Mouse (Mus musculus) hindbrain, embryonic 13.5 days (tissue): ENCODE data around the gene Tcea3. TPM values are rescaled to one million over a fixed set of nuclear protein-coding genes. Genes with fewer than 3 reads are reported as not detected.

ENCODE experiments used
- ATAC-seq: fragments of 200-750 bp; cut with Nextera tagmentation; 2 replicates; pipeline ENCODE4 v1.8.0; 2017; ENCODE audit warnings: moderate TSS enrichment; ENCODE audit not compliant: low FRiP score
- H3K27ac ChIP-seq: fragments of 300-500 bp; sonication (generic); 2 replicates; pipeline ENCODE4 v1.5.1; 2015; ENCODE audit warnings: inconsistent platforms, mild to moderate bottlenecking, moderate library complexity
- H3K27me3 ChIP-seq: fragments of 300-500 bp; sonication (generic); 2 replicates; pipeline ENCODE4 v1.6.1; 2015; ENCODE audit warnings: mild to moderate bottlenecking, inconsistent platforms
- H3K36me3 ChIP-seq: fragments of 300-500 bp; sonication (generic); 2 replicates; pipeline ENCODE4 v1.6.1; 2015; ENCODE audit warnings: mild to moderate bottlenecking, inconsistent platforms
- H3K4me1 ChIP-seq: fragments of 300-500 bp; sonication (generic); replicated peaks from 2 replicates; pipeline ENCODE4 v1.6.1; 2015; ENCODE audit warnings: inconsistent platforms
- H3K4me2 ChIP-seq: fragments of 300-500 bp; sonication (generic); 2 replicates; pipeline ENCODE4 v1.6.1; 2015; ENCODE audit warnings: inconsistent platforms, mild to moderate bottlenecking, moderate library complexity
- H3K4me3 ChIP-seq: fragments of 300-500 bp; sonication (generic); 2 replicates; pipeline ENCODE4 v1.5.1; 2015; ENCODE audit warnings: mild to moderate bottlenecking, inconsistent platforms
- H3K9ac ChIP-seq: fragments of 300-500 bp; sonication (generic); 2 replicates; pipeline ENCODE4 v1.6.1; 2015; ENCODE audit warnings: mild to moderate bottlenecking, inconsistent platforms
- H3K9me3 ChIP-seq: fragments of 300-500 bp; sonication (generic); 2 replicates; pipeline ENCODE4 v1.6.1; 2016; ENCODE audit warnings: inconsistent platforms
- WGBS: fragments of 180-500 bp; shearing (Covaris S2); methylation state at CpG from one replicate; pipeline ENCODE4 v1.1.7; 2015; 5-methylcytosine and 5-hydroxymethylcytosine counted together
- polyA plus RNA-seq: library from polyadenylated mRNA; unstranded; fragments of >200 nt; fragmentation: Nextera tagmentation; extraction: Ambion mirVana; gene quantifications from 2 replicates; pipeline ENCODE4 v1.2.1, GENCODE M21; 2015

Gene Tcea3
- polyA plus RNA-seq, 1 experiment from 2014 or later = 2.4 TPM

GRCm38 (mm10) chr4:136256696-136257095, 9.2 kb downstream of the Tcea3 start:
- no peak overlapping the region for H3K9ac ChIP-seq
- WGBS = 80% methylated on average over 10 of the region's 10 CpGs
- H3K4me3 ChIP-seq = no peak overlapping the region
- H3K36me3 ChIP-seq = no peaks in the 10 kb centered on the region
- no peaks in the 10 kb centered on the region for H3K9me3 ChIP-seq
- H3K4me1 ChIP-seq = no peaks in the 10 kb centered on the region; the same call in 1 of the 2 replicates
- H3K4me2 ChIP-seq = no peak overlapping the region
- no peak overlapping the region for H3K27ac ChIP-seq
- ATAC-seq = no peak
- H3K27me3 ChIP-seq = peaks cover 14% of the 10 kb centered on the region

GRCm38 (mm10) chr4:136259916-136260315, 12.4 kb downstream of the Tcea3 start:
- Histone ChIP-seq H3K27me3 (peaks cover 3% of the 10 kb centered on the region; the same call in 1 of the 2 replicates), H3K4me1 (no peaks in the 10 kb centered on the region; the same call in 1 of the 2 replicates), H3K9me3 (no peaks in the 10 kb centered on the region), H3K27ac (no peak overlapping the region), H3K36me3 (no peaks in the 10 kb centered on the region), H3K4me3 (no peak overlapping the region), H3K4me2 (no peak overlapping the region), H3K9ac (no peak overlapping the region)
- 57% methylated on average over 3 of the region's 3 CpGs for WGBS
- no peak for ATAC-seq

- H3K36me3 ChIP-seq = no peaks in the 10 kb centered on the region
- 40% methylated on average over 10 of the region's 10 CpGs for WGBS
- peak overlapping the region; percentile 13; the same call in 1 of the 2 replicates for H3K9ac ChIP-seq
- 0 out of 2 replicates have a peak, but pooled peaks have one; percentile 59 for ATAC-seq
- H3K27ac ChIP-seq = no peak overlapping the region
- no peaks in the 10 kb centered on the region for H3K9me3 ChIP-seq
- no peaks in the 10 kb centered on the region; the same call in 1 of the 2 replicates for H3K4me1 ChIP-seq
- H3K4me3 ChIP-seq = no peak overlapping the region
- H3K4me2 ChIP-seq = no peak overlapping the region
- H3K27me3 ChIP-seq = peaks cover 6% of the 10 kb centered on the region; the same call in 1 of the 2 replicates
Measured at GRCm38 (mm10) chr4:136260491-136261180, 13.1 kb downstream of the Tcea3 start.

GRCm38 (mm10) chr4:136261912-136262311, 14.4 kb downstream of the Tcea3 start:
- H3K4me2 ChIP-seq = no peak overlapping the region
- no peak overlapping the region for H3K9ac ChIP-seq
- no peak overlapping the region for H3K4me3 ChIP-seq
- ATAC-seq = no peak
- H3K4me1 ChIP-seq = no peaks in the 10 kb centered on the region; the same call in 1 of the 2 replicates
- no peaks in the 10 kb centered on the region for H3K36me3 ChIP-seq
- WGBS = 79% methylated on average over 10 of the region's 10 CpGs
- H3K27ac ChIP-seq = no peak overlapping the region
- no peaks in the 10 kb centered on the region for H3K9me3 ChIP-seq
- H3K27me3 ChIP-seq = peaks cover 6% of the 10 kb centered on the region; the same call in 1 of the 2 replicates

GRCm38 (mm10) chr4:136263555-136263954, 16.0 kb downstream of the Tcea3 start:
- H3K27me3 ChIP-seq = peaks cover 6% of the 10 kb centered on the region; the same call in 1 of the 2 replicates
- ATAC-seq = no peak
- no peak overlapping the region for H3K4me2 ChIP-seq
- H3K9ac ChIP-seq = no peak overlapping the region
- WGBS = 98% methylated on average over 4 of the region's 4 CpGs
- H3K4me3 ChIP-seq = no peak overlapping the region
- H3K4me1 ChIP-seq = no peaks in the 10 kb centered on the region; the same call in 1 of the 2 replicates
- no peak overlapping the region for H3K27ac ChIP-seq
- no peaks in the 10 kb centered on the region for H3K9me3 ChIP-seq
- no peaks in the 10 kb centered on the region for H3K36me3 ChIP-seq

- 86% methylated on average over 9 of the region's 9 CpGs for WGBS
- no peak overlapping the region for H3K9ac ChIP-seq
- no peaks in the 10 kb centered on the region for H3K9me3 ChIP-seq
- no peak overlapping the region for H3K27ac ChIP-seq
- peaks cover 6% of the 10 kb centered on the region; the same call in 1 of the 2 replicates for H3K27me3 ChIP-seq
- ATAC-seq = no peak
- no peaks in the 10 kb centered on the region for H3K4me1 ChIP-seq
- no peaks in the 10 kb centered on the region for H3K36me3 ChIP-seq
- no peak overlapping the region for H3K4me2 ChIP-seq
- no peak overlapping the region for H3K4me3 ChIP-seq
Measured at GRCm38 (mm10) chr4:136266716-136267343, 19.3 kb downstream of the Tcea3 start.

- H3K4me1 ChIP-seq = no peaks in the 10 kb centered on the region
- ATAC-seq = no peak
Measured at GRCm38 (mm10) chr4:136268912-136269311, 21.4 kb downstream of the Tcea3 start.

GRCm38 (mm10) chr4:136270648-136271047, 23.1 kb downstream of the Tcea3 start:
- H3K4me1 ChIP-seq = no peaks in the 10 kb centered on the region
- no peaks in the 10 kb centered on the region for H3K27me3 ChIP-seq
- no peak overlapping the region for H3K27ac ChIP-seq
- no peak overlapping the region for H3K9ac ChIP-seq
- H3K4me3 ChIP-seq = no peak overlapping the region
- H3K9me3 ChIP-seq = peaks cover 4% of the 10 kb centered on the region; the same call in 1 of the 2 replicates
- 82% methylated on average over 8 of the region's 8 CpGs for WGBS
- H3K36me3 ChIP-seq = no peaks in the 10 kb centered on the region
- H3K4me2 ChIP-seq = no peak overlapping the region
- no peak for ATAC-seq

More at GRCm38 (mm10) chr4:136268912-136269311, 21.4 kb downstream of the Tcea3 start:
- 91% methylated on average over 1 of the region's 1 CpGs for WGBS
- Histone ChIP-seq H3K4me3 (no peak overlapping the region), H3K27ac (no peak overlapping the region), H3K4me2 (no peak overlapping the region), H3K36me3 (no peaks in the 10 kb centered on the region), H3K9me3 (peaks cover 4% of the 10 kb centered on the region; the same call in 1 of the 2 replicates), H3K9ac (no peak overlapping the region), H3K27me3 (peaks cover 6% of the 10 kb centered on the region; the same call in 1 of the 2 replicates)

- no peaks in the 10 kb centered on the region for H3K36me3 ChIP-seq
- no peak for ATAC-seq
- 0 out of 2 replicates have a peak, but pooled peaks cover 10% of the 10 kb centered on the region for H3K27me3 ChIP-seq
- peaks cover 27% of the 10 kb centered on the region for H3K4me1 ChIP-seq
- H3K4me2 ChIP-seq = no peak overlapping the region
- H3K9me3 ChIP-seq = no peaks in the 10 kb centered on the region
- no peak overlapping the region for H3K4me3 ChIP-seq
- H3K27ac ChIP-seq = no peak overlapping the region
- H3K9ac ChIP-seq = no peak overlapping the region
- 91% methylated on average over 8 of the region's 8 CpGs for WGBS
Measured at GRCm38 (mm10) chr4:136281097-136281496, 33.6 kb downstream of the Tcea3 start.

GRCm38 (mm10) chr4:136281611-136282010, 34.1 kb downstream of the Tcea3 start:
- Histone ChIP-seq H3K36me3 (no peaks in the 10 kb centered on the region), H3K9ac (0 out of 2 replicates have a peak overlapping the region, but pooled peaks have one; percentile 24), H3K4me3 (no peak overlapping the region), H3K4me2 (no peak overlapping the region), H3K27ac (no peak overlapping the region), H3K9me3 (no peaks in the 10 kb centered on the region), H3K4me1 (peaks cover 31% of the 10 kb centered on the region), H3K27me3 (0 out of 2 replicates have a peak, but pooled peaks cover 8% of the 10 kb centered on the region)
- ATAC-seq = no peak
- 72% methylated on average over 9 of the region's 9 CpGs for WGBS

GRCm38 (mm10) chr4:136282621-136283480, 35.3 kb downstream of the Tcea3 start:
- H3K27ac ChIP-seq = peak overlapping the region; percentile 95
- peaks cover 43% of the 10 kb centered on the region for H3K4me1 ChIP-seq
- 15% methylated on average over 10 of the region's 10 CpGs for WGBS
- no peaks in the 10 kb centered on the region for H3K9me3 ChIP-seq
- H3K9ac ChIP-seq = peak overlapping the region; percentile 51
- peaks cover 6% of the 10 kb centered on the region for H3K36me3 ChIP-seq
- H3K4me2 ChIP-seq = no peak overlapping the region
- H3K4me3 ChIP-seq = no peak overlapping the region
- H3K27me3 ChIP-seq = 0 out of 2 replicates have a peak, but pooled peaks cover 4% of the 10 kb centered on the region
- ATAC-seq = no peak
